15 mouse cellular contexts compared by ENCODE assay signal in the genomic region with DNA sequence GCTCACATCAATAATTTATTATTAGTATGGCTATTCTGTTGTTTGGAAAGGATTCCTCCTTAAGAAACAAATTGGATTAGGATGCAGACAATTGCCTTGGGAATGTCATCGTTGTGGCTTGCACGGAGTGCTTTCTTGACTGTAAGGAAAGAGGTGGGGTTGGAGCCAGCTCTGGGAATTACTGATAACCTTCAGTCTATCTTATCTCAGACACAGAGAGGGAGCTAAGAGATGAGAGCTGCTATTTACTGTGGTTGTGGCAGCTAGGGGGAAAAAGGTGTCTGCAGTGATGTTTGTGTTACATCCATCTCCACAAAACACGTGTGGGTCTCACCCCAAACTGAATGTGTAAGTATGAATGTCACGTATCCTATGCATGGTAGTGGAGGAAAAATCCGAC.
"Had no signal": no experiment of that assay in that cellular context is flagged by ENCODE, and none has a peak within 500 bp of the region (broad histone marks: within the 10 kb centered on the region; RNA-seq: fewer than 3 reads in every experiment).

No protein-coding gene starts in this region.

- H3K27ac ChIP-seq: kidney, embryonic 15.5 days; left cerebral cortex, adult 2 months; liver, embryonic 15.5 days had no signal

- H3K9me3 ChIP-seq: kidney, embryonic 15.5 days; liver, embryonic 15.5 days had no signal

- H3K27me3 ChIP-seq: kidney, embryonic 15.5 days; liver, embryonic 15.5 days had no signal

- H3K36me3 ChIP-seq: kidney, embryonic 15.5 days; liver, embryonic 15.5 days had no signal

- H3K4me3 ChIP-seq: kidney, embryonic 15.5 days; left cerebral cortex, adult 2 months; liver, embryonic 15.5 days had no signal

- H3K4me2 ChIP-seq: kidney, embryonic 15.5 days; liver, embryonic 15.5 days; midbrain, embryonic 11.5 days had no signal

- DNase-seq: kidney, adult 8-10 months; kidney, postnatal 10 days; kidney, postnatal 36 days; layer of hippocampus, postnatal 36 days; lung, adult 2 months; lung, postnatal 14 days; lung, postnatal 4 days; midbrain, embryonic 14.5 days; thymus, adult 18-20 months; thymus, postnatal 14 days; thymus, postnatal 4 days had no signal

- H3K4me1 ChIP-seq: kidney, embryonic 15.5 days had no signal

- H3K9ac ChIP-seq: kidney, embryonic 15.5 days; liver, embryonic 15.5 days had no signal
